Mouse (Mus musculus) G1E (cell line): Measurements from ENCODE around the gene Jade2.

Experiments used
- CTCF ChIP-seq: IDR thresholded peaks from 2 replicates; pipeline ENCODE4 v1.5.1; 2012; ENCODE audit warnings: low read depth, low read length, inconsistent platforms, mixed read lengths
- GATA1 ChIP-seq: IDR thresholded peaks from 2 replicates; pipeline ENCODE4 v1.6.1; 2012; ENCODE audit warnings: borderline replicate concordance, low read length, inconsistent platforms, mixed read lengths

GRCm38 (mm10) chr11:51785926-51786325 lies 71.5 kb downstream of the Jade2 start:
- TF ChIP-seq GATA1 (no peak), CTCF (peak; percentile 83)
